Mouse (Mus musculus) kidney, postnatal 36 days (tissue): Measurements from ENCODE around the gene Fam92b.

Experiments
- DNase-seq, 2 experiments: peaks; one replicate each; pipeline ENCODE4 v3.0.0; 2021 to 2022; ENCODE audit warnings: mixed read lengths in 2 of 2

The Fam92b gene

GRCm38 (mm10) chr8:120190107-120190809 is 13.0 kb upstream of the Fam92b start:
- DNase-seq: no peak

GRCm38 (mm10) chr8:120189440-120189839 is 12.2 kb upstream of the Fam92b start:
- DNase-seq: peak; percentile 60 to 66

- peak; percentile 85 to 87 for DNase-seq
These were observed 11.2 kb upstream of the Fam92b start for GRCm38 (mm10) chr8:120188510-120188909.

GRCm38 (mm10) chr8:120186454-120186853 is 9.2 kb upstream of the Fam92b start:
- DNase-seq: peak; percentile 67 to 79

GRCm38 (mm10) chr8:120184850-120185792 is 7.9 kb upstream of the Fam92b start:
- DNase-seq: peak; percentile 55 to 67

GRCm38 (mm10) chr8:120184366-120184765 is 7.1 kb upstream of the Fam92b start:
- DNase-seq: peak in 1 of 2 experiments; percentile 24

GRCm38 (mm10) chr8:120181861-120182414 is 4.7 kb upstream of the Fam92b start:
- DNase-seq: peak; percentile 44 to 61

GRCm38 (mm10) chr8:120181274-120181673 is 4.0 kb upstream of the Fam92b start:
- DNase-seq: no peak

GRCm38 (mm10) chr8:120180445-120180970 is 3.2 kb upstream of the Fam92b start:
- DNase-seq: no peak

- peak; percentile 88 to 94 for DNase-seq
These were observed 1.8 kb upstream of the Fam92b start for GRCm38 (mm10) chr8:120179027-120179431.

GRCm38 (mm10) chr8:120178124-120178514 is 853 bp upstream of the Fam92b start:
- DNase-seq: no peak

- no peak for DNase-seq
These were observed 661 bp downstream of the Fam92b start for GRCm38 (mm10) chr8:120176605-120177004.

GRCm38 (mm10) chr8:120174606-120175005 is 2.7 kb downstream of the Fam92b start:
- no peak for DNase-seq

- DNase-seq: no peak
These were observed 4.1 kb downstream of the Fam92b start for GRCm38 (mm10) chr8:120173195-120173594.

- DNase-seq: no peak
These were observed 8.1 kb downstream of the Fam92b start for GRCm38 (mm10) chr8:120169119-120169518.

GRCm38 (mm10) chr8:120167821-120168220 is 9.4 kb downstream of the Fam92b start:
- no peak for DNase-seq

GRCm38 (mm10) chr8:120167136-120167535 is 10.1 kb downstream of the Fam92b start:
- no peak for DNase-seq

GRCm38 (mm10) chr8:120164026-120164425 is 13.2 kb downstream of the Fam92b start:
- DNase-seq: peak; percentile 33 to 41

- DNase-seq: no peak
These were observed 13.9 kb downstream of the Fam92b start for GRCm38 (mm10) chr8:120163376-120163775.

- no peak for DNase-seq
These were observed 14.9 kb downstream of the Fam92b start for GRCm38 (mm10) chr8:120162404-120162752.

GRCm38 (mm10) chr8:120161658-120162403 is 15.4 kb downstream of the Fam92b start:
- DNase-seq: no peak

GRCm38 (mm10) chr8:120160366-120160765 is 16.9 kb downstream of the Fam92b start:
- no peak for DNase-seq
